Mouse (Mus musculus): ENCODE results near the gene Ttc3. TPM values are rescaled to one million over a fixed set of nuclear protein-coding genes. Genes with fewer than 3 reads are reported as not detected.
"Not testable (repeated sequence)": the region's sequence is repeated elsewhere in the genome, so short reads cannot be mapped to it uniquely, and the experiment has no call there.

Ttc3 gene
- total RNA-seq, 2 experiments from 2014 or later: 64.0 to 71.5 TPM

GRCm38 (mm10) chr16:94412198-94412597, 41.8 kb downstream of the Ttc3 start:
- no peak for DNase-seq
- intact Hi-C loops (cut with DNase I; ENCODE audit: low total_unique reads): no loop called here

DNA sequence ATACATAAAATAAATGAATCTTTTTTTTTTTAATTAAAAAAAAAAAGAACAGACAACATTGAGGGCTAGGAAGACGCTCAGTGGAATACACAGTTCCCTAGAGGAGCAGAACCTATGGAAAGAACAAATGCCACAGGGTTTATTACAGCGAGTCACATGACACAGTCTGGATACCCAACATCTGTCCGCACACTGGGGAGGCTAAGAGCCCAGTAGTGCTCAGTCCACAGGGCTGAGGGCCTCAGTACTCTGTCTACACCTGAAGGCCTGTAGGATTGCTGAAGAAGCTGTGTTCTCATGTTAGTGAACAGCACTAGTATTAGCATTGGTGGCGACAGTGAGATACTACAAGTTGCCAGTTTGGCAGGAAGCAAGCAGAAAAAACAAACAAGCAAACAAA, 42.3 kb downstream of the Ttc3 start:
- intact Hi-C loops (cut with DNase I; ENCODE audit: low total_unique reads): no loop called here

DNA sequence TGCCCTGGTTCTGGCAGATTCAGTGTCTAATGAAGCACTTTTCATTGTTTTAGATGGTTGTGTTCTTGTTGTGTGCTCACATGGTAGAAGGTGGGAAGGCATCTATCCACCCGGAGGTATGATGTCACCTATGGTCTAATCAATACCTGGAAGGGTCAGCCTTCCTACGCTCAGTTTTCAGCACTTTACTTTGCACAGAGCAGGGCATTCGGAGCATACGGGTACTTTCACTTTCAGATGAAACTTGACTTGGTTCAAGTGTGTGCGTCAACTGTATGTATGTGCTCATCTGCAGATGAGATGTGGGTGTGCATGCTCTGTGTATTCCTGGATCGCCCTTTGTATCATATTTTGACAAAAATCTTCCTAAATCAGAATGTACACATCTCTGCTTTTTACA, 43.7 kb downstream of the Ttc3 start:
- intact Hi-C loops (cut with DNase I; ENCODE audit: low total_unique reads): no loop called here
- no peak for DNase-seq

More for the DNA sequence above, 42.3 kb downstream of the Ttc3 start:
- DNase-seq: no peak

GRCm38 (mm10) chr16:94420498-94420897, 50.1 kb downstream of the Ttc3 start:
- intact Hi-C loops (cut with DNase I; ENCODE audit: low total_unique reads): no loop called here
- no peak for DNase-seq

DNA sequence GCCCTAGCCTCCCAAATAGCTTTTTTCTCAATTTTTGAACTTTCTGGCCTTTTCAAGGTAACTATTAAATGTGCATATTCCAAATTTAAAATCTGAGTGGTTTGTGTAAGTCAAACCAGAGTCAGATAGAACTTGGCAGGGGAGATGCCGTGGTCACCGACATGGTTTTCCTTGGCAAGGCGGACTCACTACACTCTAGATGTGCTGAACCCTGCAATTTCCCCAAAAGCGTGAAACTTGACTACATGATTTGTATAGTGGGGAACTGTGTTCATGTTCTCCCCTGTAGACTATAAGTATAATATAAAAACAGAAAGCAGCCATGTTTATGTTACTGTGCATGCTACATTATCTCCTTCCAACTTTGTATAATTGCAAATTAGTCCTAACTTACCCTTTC, 58.5 kb downstream of the Ttc3 start:
- DNase-seq: no peak
- intact Hi-C loops (cut with DNase I; ENCODE audit: low total_unique reads): no loop called here

DNA sequence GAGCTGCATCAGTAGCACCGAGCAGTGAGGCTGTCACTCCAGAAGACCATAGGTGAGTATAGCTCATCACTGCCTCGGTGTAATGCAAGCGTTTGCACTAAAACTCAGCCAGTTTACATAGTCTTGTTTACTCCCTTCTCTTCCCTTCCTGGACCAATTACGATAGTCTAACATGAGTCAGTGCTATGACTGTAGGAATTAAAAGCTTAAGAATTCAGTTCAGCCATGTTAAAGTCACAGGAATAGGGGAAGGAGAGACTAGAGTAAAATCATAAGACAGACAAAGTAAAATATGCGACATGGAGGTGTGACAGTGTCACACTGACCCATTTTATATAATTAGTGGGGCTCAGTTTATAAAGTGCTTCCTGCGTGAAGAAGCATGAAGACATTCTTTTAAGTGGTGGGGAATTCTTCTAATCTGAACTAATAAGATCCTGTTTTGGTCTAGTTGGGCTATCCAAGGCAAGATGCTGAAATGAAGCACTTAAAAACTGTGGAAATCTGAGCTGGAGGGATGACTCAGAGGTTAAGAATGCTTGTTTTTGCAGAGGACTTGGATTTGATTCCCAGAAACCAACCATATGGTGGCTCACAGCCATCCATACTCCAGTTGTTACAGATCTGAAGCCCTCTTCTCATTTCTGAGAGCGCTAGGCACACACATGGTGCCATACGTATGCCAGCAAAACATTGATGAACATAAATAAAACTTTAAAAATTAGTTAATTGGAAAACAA, 65.2 kb downstream of the Ttc3 start:
- DNase-seq: no peak
- intact Hi-C loops (cut with DNase I; ENCODE audit: low total_unique reads): no loop called here

DNA sequence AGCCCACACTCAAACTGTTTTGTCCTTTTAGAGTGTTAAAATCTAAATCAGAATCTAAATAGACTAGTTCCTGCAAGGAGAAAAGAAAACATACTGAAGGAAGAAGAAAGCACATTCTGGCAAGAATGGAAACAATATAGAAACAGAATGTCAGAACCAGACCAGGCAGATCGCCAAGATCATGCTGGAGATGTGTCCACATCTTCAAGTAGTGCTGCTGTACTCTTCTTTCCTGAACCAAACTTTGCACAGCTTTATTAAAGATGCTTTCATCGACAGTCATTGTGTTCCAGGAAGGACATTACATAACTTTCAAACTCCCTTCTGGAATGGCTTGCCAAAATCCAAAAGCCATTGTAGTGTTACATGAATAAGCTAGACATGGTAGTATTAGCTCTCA, 66.4 kb downstream of the Ttc3 start:
- DNase-seq: no peak
- intact Hi-C loops (cut with DNase I; ENCODE audit: low total_unique reads): no loop called here

GRCm38 (mm10) chr16:94441361-94441760, 70.9 kb downstream of the Ttc3 start:
- intact Hi-C loops (cut with DNase I; ENCODE audit: low total_unique reads): no loop called here
- no peak for DNase-seq

- DNase-seq: no peak
- intact Hi-C loops (cut with DNase I; ENCODE audit: low total_unique reads): no loop called here
Measured at GRCm38 (mm10) chr16:94449151-94449550, 78.7 kb downstream of the Ttc3 start.

- no peak for DNase-seq
- intact Hi-C loops (cut with DNase I; ENCODE audit: low total_unique reads): no loop called here
Measured at GRCm38 (mm10) chr16:94449632-94450031, 79.2 kb downstream of the Ttc3 start.

- DNase-seq: no peak
- intact Hi-C loops (cut with DNase I; ENCODE audit: low total_unique reads): no loop called here
Measured at GRCm38 (mm10) chr16:94451545-94452488, 81.4 kb downstream of the Ttc3 start.

- intact Hi-C loops (cut with DNase I; ENCODE audit: low total_unique reads): no loop called here
- DNase-seq: no peak
Measured at GRCm38 (mm10) chr16:94452768-94453167, 82.3 kb downstream of the Ttc3 start.

DNA sequence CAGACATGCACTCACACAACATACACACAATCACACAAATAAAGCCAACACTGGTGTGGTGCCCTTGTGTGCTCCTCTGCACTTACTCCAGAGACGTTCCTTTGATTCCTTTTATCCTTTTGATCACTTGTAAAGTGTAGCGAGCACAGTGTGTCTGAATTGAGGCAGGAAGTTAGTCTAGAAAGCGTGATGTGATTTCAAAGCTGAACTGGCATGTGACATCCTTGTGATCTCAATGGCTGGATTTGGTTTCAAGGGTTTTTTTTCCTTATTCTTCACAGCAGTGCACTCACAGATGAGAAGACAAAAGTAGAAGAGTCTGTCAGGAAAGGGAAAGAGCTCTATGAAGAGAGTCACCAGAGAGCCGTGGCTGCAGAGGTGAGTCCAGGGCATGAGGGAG, 83.7 kb downstream of the Ttc3 start:
- no peak for DNase-seq

GRCm38 (mm10) chr16:94464067-94464466, 93.6 kb downstream of the Ttc3 start:
- intact Hi-C loops (cut with DNase I; ENCODE audit: low total_unique reads): no loop called here
- no peak for DNase-seq

More for the DNA sequence above, 83.7 kb downstream of the Ttc3 start:
- intact Hi-C loops (cut with DNase I; ENCODE audit: low total_unique reads): no loop called here

GRCm38 (mm10) chr16:94465900-94466299, 95.5 kb downstream of the Ttc3 start:
- no peak for DNase-seq
- intact Hi-C loops (cut with DNase I; ENCODE audit: low total_unique reads): no loop called here

DNA sequence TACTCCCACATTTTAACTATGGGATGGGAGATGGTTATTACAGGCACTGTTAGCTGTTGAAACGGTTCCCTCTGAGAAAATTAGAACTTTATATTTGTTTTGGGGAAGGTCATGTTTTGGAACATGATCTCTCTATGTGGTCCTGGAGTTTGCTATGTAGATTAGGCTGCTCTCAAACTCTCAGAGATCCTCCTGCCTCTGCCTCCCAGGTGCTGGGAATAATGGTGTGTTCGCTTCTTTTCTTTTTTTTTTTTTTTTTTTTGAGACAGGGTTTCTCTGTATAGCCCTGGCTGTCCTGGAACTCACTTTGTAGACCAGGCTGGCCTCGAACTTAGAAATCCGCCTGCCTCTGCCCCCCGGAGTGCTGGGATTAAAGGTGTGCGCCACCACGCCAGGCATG, 95.9 kb downstream of the Ttc3 start:
- intact Hi-C loops (cut with DNase I; ENCODE audit: low total_unique reads); DNase-seq: not testable (repeated sequence)

DNA sequence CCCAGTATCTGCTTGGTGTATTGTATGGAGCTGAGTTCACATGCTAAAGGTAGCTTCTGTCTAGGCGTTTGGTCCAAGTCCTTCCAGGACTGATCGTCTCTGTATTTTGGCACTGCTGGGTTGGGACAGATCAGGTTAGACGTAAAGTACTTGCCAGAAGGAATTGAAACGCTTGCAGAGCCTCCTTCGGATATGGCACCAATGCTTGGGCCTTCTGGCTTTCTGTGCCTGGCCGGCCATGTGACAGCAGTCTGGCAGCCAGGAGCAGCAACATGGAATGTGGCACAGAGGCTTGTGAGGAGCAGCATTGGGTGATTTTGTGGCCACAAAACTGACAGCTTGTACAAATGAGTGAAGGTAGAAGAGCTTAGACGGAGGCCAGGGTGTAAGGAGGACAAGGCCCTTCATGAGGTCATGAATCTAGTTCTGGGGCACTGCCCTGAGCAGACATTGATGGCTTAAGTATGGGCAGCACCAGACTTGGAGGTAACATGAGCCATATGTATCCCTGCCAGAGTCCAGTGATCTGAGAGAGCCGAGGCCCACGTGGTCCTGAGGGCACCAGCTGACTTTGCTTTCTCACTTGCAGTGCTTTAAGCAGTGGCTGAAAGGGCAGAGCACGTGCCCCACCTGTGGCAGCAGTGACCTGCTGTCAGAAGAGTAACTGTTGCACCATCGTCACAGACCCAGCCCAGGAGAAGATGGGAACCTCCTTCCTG, 97.1 kb downstream of the Ttc3 start:
- intact Hi-C loops (cut with DNase I; ENCODE audit: low total_unique reads): no loop called here
- DNase-seq: peak; percentile 72

GRCm38 (mm10) chr16:94468391-94468790, 98.0 kb downstream of the Ttc3 start:
- no peak for DNase-seq
- intact Hi-C loops (cut with DNase I; ENCODE audit: low total_unique reads): no loop called here

GRCm38 (mm10) chr16:94472515-94472951, 102.1 kb downstream of the Ttc3 start:
- intact Hi-C loops (cut with DNase I; ENCODE audit: low total_unique reads): no loop called here

More at GRCm38 (mm10) chr16:94472515-94472951, 102.1 kb downstream of the Ttc3 start:
- peak; percentile 75 for DNase-seq

Measured in gastrocnemius, postnatal 14 days (tissue).